In genomic region chr16:44687719-44688420, GRCm38 (mm10) we compare ENCODE assay signal across 7 mouse cellular contexts. TPM values are rescaled to one million over a fixed set of nuclear protein-coding genes. Genes with fewer than 3 reads are reported as not detected.
DNase-seq lines count a peak whose midpoint lies in the region; ATAC-seq and TF ChIP-seq lines count a peak whose summit lies in the region.

No protein-coding gene starts in this region.

- H3K9me3 ChIP-seq in lung, embryonic 15.5 days, result no peaks in the 10 kb centered on the region
- no peaks in the 10 kb centered on the region for H3K9me3 ChIP-seq in hindbrain, embryonic 11.5 days (ENCODE audit: control insufficient read depth, low read length)
- H3K9me3 ChIP-seq in liver, embryonic 12.5 days (replicated peaks), result no peaks in the 10 kb centered on the region
- no peaks in the 10 kb centered on the region for H3K9me3 ChIP-seq in stomach, embryonic 15.5 days

- no peak for DNase-seq in lung, adult 2 months
- peak; percentile 62 for DNase-seq in hindbrain, embryonic 11.5 days (ENCODE audit: low spot score)
- DNase-seq in left cerebral cortex, adult 8-10 months (ENCODE audit: low spot score in 2 of 2), result no peak
- DNase-seq in gastrocnemius, adult 2 months, result no peak

- H3K4me1 ChIP-seq in lung, embryonic 15.5 days, result peaks cover 32% of the 10 kb centered on the region
- H3K4me1 ChIP-seq in lung, adult 2 months (ENCODE audit: control insufficient read depth, insufficient read depth, low read length), result peaks cover 3% of the 10 kb centered on the region; the same call in 1 of the 2 replicates
- peaks cover 3% of the 10 kb centered on the region; the same call in 1 of the 2 replicates for H3K4me1 ChIP-seq in hindbrain, embryonic 11.5 days (replicated peaks; ENCODE audit: control insufficient read depth, insufficient read depth, low read length)
- H3K4me1 ChIP-seq in liver, embryonic 12.5 days, result 0 out of 2 replicates have a peak, but pooled peaks cover 4% of the 10 kb centered on the region
- peaks cover 12% of the 10 kb centered on the region for H3K4me1 ChIP-seq in stomach, embryonic 15.5 days

- no peak for TF ChIP-seq POLR2A in lung, adult 2 months (IDR thresholded peaks at IDR 0.05; ENCODE audit: borderline replicate concordance, extremely low read depth, low read depth, low read length)

- H3K9ac ChIP-seq in lung, embryonic 15.5 days, result no peak overlapping the region
- peak overlapping the region; percentile 35; the same call in 1 of the 2 replicates for H3K9ac ChIP-seq in hindbrain, embryonic 11.5 days (ENCODE audit: low read depth, low read length)
- H3K9ac ChIP-seq in liver, embryonic 12.5 days, result no peak overlapping the region
- H3K9ac ChIP-seq in stomach, embryonic 15.5 days, result no peak overlapping the region

- no peaks in the 10 kb centered on the region for H3K27me3 ChIP-seq in lung, embryonic 15.5 days
- no peaks in the 10 kb centered on the region for H3K27me3 ChIP-seq in hindbrain, embryonic 11.5 days (ENCODE audit: control insufficient read depth, insufficient read depth, low read length)
- H3K27me3 ChIP-seq in liver, embryonic 12.5 days (replicated peaks), result peaks cover 41% of the 10 kb centered on the region
- no peaks in the 10 kb centered on the region for H3K27me3 ChIP-seq in stomach, embryonic 15.5 days (replicated peaks)

- H3K36me3 ChIP-seq in lung, embryonic 15.5 days, result no peaks in the 10 kb centered on the region
- no peaks in the 10 kb centered on the region for H3K36me3 ChIP-seq in hindbrain, embryonic 11.5 days (ENCODE audit: control insufficient read depth, insufficient read depth, low read length)
- no peaks in the 10 kb centered on the region for H3K36me3 ChIP-seq in liver, embryonic 12.5 days
- no peaks in the 10 kb centered on the region for H3K36me3 ChIP-seq in stomach, embryonic 15.5 days

- no peak overlapping the region for H3K27ac ChIP-seq in lung, embryonic 15.5 days
- peak overlapping the region; percentile 86 for H3K27ac ChIP-seq in hindbrain, embryonic 11.5 days (ENCODE audit: low read depth, low read length)
- H3K27ac ChIP-seq in liver, embryonic 12.5 days, result no peak overlapping the region
- H3K27ac ChIP-seq in stomach, embryonic 15.5 days, result no peak overlapping the region
- H3K27ac ChIP-seq in gastrocnemius, adult 2 months, result no peak overlapping the region

- ATAC-seq in lung, embryonic 15.5 days (ENCODE audit: borderline replicate concordance, extremely low read depth, low FRiP score, low TSS enrichment), result no peak
- peak; percentile 18 for ATAC-seq in hindbrain, embryonic 11.5 days (ENCODE audit: low FRiP score)
- ATAC-seq in liver, embryonic 12.5 days, result no peak
- ATAC-seq in stomach, embryonic 15.5 days (ENCODE audit: insufficient read depth, low FRiP score, low read depth), result no peak

- WGBS in lung, embryonic 15.5 days, result 8% methylated on average over 18 of the region's 18 CpGs
- WGBS in lung, adult 2 months, result 20% methylated on average over 18 of the region's 18 CpGs
- 5% methylated on average over 18 of the region's 18 CpGs for WGBS in hindbrain, embryonic 11.5 days
- 15% methylated on average over 18 of the region's 18 CpGs for WGBS in liver, embryonic 12.5 days (ENCODE audit: insufficient replicate concordance)
- 13% methylated on average over 18 of the region's 18 CpGs for WGBS in stomach, embryonic 15.5 days

- H3K4me2 ChIP-seq in lung, embryonic 15.5 days, result peak overlapping the region; percentile 26
- peak overlapping the region; percentile 36 for H3K4me2 ChIP-seq in hindbrain, embryonic 11.5 days (replicated peaks; ENCODE audit: low read depth, low read length)
- peak overlapping the region; percentile 38 for H3K4me2 ChIP-seq in liver, embryonic 12.5 days
- peak overlapping the region; percentile 31 for H3K4me2 ChIP-seq in stomach, embryonic 15.5 days

- H3K4me3 ChIP-seq in lung, embryonic 15.5 days, result no peak overlapping the region
- no peak overlapping the region for H3K4me3 ChIP-seq in lung, adult 2 months (replicated peaks; ENCODE audit: extremely low read depth, low read depth, low read length)
- no peak overlapping the region; the same call in 1 of the 2 replicates for H3K4me3 ChIP-seq in hindbrain, embryonic 11.5 days (ENCODE audit: low read depth, low read length)
- H3K4me3 ChIP-seq in liver, embryonic 12.5 days, result no peak overlapping the region
- no peak overlapping the region for H3K4me3 ChIP-seq in stomach, embryonic 15.5 days (replicated peaks)
- no peak overlapping the region for H3K4me3 ChIP-seq in gastrocnemius, adult 2 months

- TF ChIP-seq CTCF in lung, adult 2 months (IDR thresholded peaks at IDR 0.05; ENCODE audit: insufficient read depth, low read length), result no peak
- TF ChIP-seq CTCF in gastrocnemius, adult 2 months (IDR thresholded peaks at IDR 0.05), result no peak

- intact Hi-C loops in gastrocnemius, adult 2 months (cut with DNase I), result no loop called here

RNA-seq across cellular contexts. Expression of gene Nepro, which starts 36.2 kb away (rescaled TPM):
- polyA plus RNA-seq in lung, embryonic 15.5 days (2015; fragmentation: Nextera tagmentation; extraction: Ambion mirVana), result 9.5 and 9.8 TPM in 2 replicates
- polyA plus RNA-seq in lung, adult 2 months (2012; rRNA removed), result 3.1 and 3.2 TPM in 2 replicates
- 10.6 and 13.1 TPM in 2 replicates for polyA plus RNA-seq in hindbrain, embryonic 11.5 days (2014; fragmentation: Nextera tagmentation; extraction: Ambion mirVana)
- 6.5 and 7.3 TPM in 2 replicates for polyA plus RNA-seq in liver, embryonic 12.5 days (2016; fragmentation: Nextera tagmentation; extraction: Ambion mirVana)
- polyA plus RNA-seq in stomach, embryonic 15.5 days (2015; fragmentation: Nextera tagmentation; extraction: Ambion mirVana), result 7.7 and 8.6 TPM in 2 replicates
- total RNA-seq in left cerebral cortex, adult 8-10 months (2022), result 1 to 10 TPM; 3.7 to 6.0 (median 5.4) TPM
- total RNA-seq in gastrocnemius, adult 2 months (2021), result 1 to 10 TPM; 3.2 to 3.4 TPM

RNA-seq across cellular contexts. Expression of gene Gtpbp8, which starts 58.3 kb away (rescaled TPM):
- 25.9 and 31.3 TPM in 2 replicates for polyA plus RNA-seq in lung, embryonic 15.5 days (2015; fragmentation: Nextera tagmentation; extraction: Ambion mirVana)
- 4.2 and 6.5 TPM in 2 replicates for polyA plus RNA-seq in lung, adult 2 months (2012; rRNA removed)
- polyA plus RNA-seq in hindbrain, embryonic 11.5 days (2014; fragmentation: Nextera tagmentation; extraction: Ambion mirVana), result 29.4 and 32.9 TPM in 2 replicates
- polyA plus RNA-seq in liver, embryonic 12.5 days (2016; fragmentation: Nextera tagmentation; extraction: Ambion mirVana), result 23.3 and 23.8 TPM in 2 replicates
- polyA plus RNA-seq in stomach, embryonic 15.5 days (2015; fragmentation: Nextera tagmentation; extraction: Ambion mirVana), result 29.0 and 30.8 TPM in 2 replicates
- 10 to 100 TPM; 21.0 to 26.3 (median 23.4) TPM for total RNA-seq in left cerebral cortex, adult 8-10 months (2022)
- total RNA-seq in gastrocnemius, adult 2 months (2021), result 10 to 100 TPM in 1 of 2 experiments, 1 to 10 TPM in 1; 8.3 to 10.5 TPM
